Mouse (Mus musculus) lung, adult 2 months (tissue): Measurements from ENCODE around the gene Ugt1a9.
"Not testable (repeated sequence)": the region's sequence is repeated elsewhere in the genome, so short reads cannot be mapped to it uniquely, and the experiment has no call there.

Experiments used
- CTCF ChIP-seq: fragments of 200-500 bp; IDR thresholded peaks from 2 replicates; pipeline ENCODE4 v1.5.1; 2011; ENCODE audit warnings: mild to moderate bottlenecking, low read length, control low read depth; ENCODE audit not compliant: insufficient read depth
- POLR2A ChIP-seq: fragments of 200-500 bp; IDR thresholded peaks from 2 replicates; pipeline ENCODE4 v1.6.1; 2011; ENCODE audit warnings: low read depth, mild to moderate bottlenecking, control low read depth, low read length, borderline replicate concordance; ENCODE audit errors: extremely low read depth

- not testable (repeated sequence) for TF ChIP-seq CTCF, POLR2A
Observed at GRCm38 (mm10) chr1:88109027-88109557, 38.5 kb downstream of the Ugt1a9 start.
